Mouse (Mus musculus) midbrain, embryonic 15.5 days (tissue): ENCODE results near the gene Zfp697. TPM values are rescaled to one million over a fixed set of nuclear protein-coding genes. Genes with fewer than 3 reads are reported as not detected.
"Not testable (repeated sequence)": the region's sequence is repeated elsewhere in the genome, so short reads cannot be mapped to it uniquely, and the experiment has no call there.

Experiments
- ATAC-seq: fragments of 200-750 bp; cut with Nextera tagmentation; replicated peaks from 2 replicates; pipeline ENCODE4 v1.8.0; 2017; ENCODE audit warnings: moderate TSS enrichment
- H3K27ac ChIP-seq: fragments of 300-500 bp; sonication (generic); 2 replicates; pipeline ENCODE4 v1.5.1; 2015; ENCODE audit warnings: mild to moderate bottlenecking, inconsistent platforms
- H3K27me3 ChIP-seq: fragments of 300-500 bp; sonication (generic); replicated peaks from 2 replicates; pipeline ENCODE4 v1.6.1; 2015; ENCODE audit warnings: inconsistent platforms
- H3K36me3 ChIP-seq: fragments of 300-500 bp; sonication (generic); replicated peaks from 2 replicates; pipeline ENCODE4 v1.6.1; 2015; ENCODE audit warnings: inconsistent platforms
- H3K4me1 ChIP-seq: fragments of 300-500 bp; sonication (generic); 2 replicates; pipeline ENCODE4 v1.6.1; 2015; ENCODE audit warnings: inconsistent platforms
- H3K4me2 ChIP-seq: fragments of 300-500 bp; sonication (generic); 2 replicates; pipeline ENCODE4 v1.6.1; 2015; ENCODE audit warnings: inconsistent platforms, mild to moderate bottlenecking, moderate library complexity
- H3K4me3 ChIP-seq: fragments of 300-500 bp; sonication (generic); 2 replicates; pipeline ENCODE4 v1.5.1; 2015; ENCODE audit warnings: mild to moderate bottlenecking, inconsistent platforms
- H3K9ac ChIP-seq: fragments of 300-500 bp; sonication (generic); 2 replicates; pipeline ENCODE4 v1.6.1; 2015; ENCODE audit warnings: mild to moderate bottlenecking, inconsistent platforms
- H3K9me3 ChIP-seq: fragments of 300-500 bp; sonication (generic); 2 replicates; pipeline ENCODE4 v1.6.1; 2016; ENCODE audit warnings: inconsistent platforms
- WGBS: fragments of 180-500 bp; shearing (Covaris S2); methylation state at CpG from one replicate; pipeline ENCODE4 v1.1.7; 2015; ENCODE audit warnings: mixed read lengths; 5-methylcytosine and 5-hydroxymethylcytosine counted together
- polyA plus RNA-seq: library from polyadenylated mRNA; unstranded; fragments of >200 nt; fragmentation: Nextera tagmentation; extraction: Ambion mirVana; gene quantifications from 2 replicates; pipeline ENCODE4 v1.2.1, GENCODE M21; 2015

The Zfp697 gene
- polyA plus RNA-seq, 1 experiment from 2014 or later = 19.8 TPM

DNA sequence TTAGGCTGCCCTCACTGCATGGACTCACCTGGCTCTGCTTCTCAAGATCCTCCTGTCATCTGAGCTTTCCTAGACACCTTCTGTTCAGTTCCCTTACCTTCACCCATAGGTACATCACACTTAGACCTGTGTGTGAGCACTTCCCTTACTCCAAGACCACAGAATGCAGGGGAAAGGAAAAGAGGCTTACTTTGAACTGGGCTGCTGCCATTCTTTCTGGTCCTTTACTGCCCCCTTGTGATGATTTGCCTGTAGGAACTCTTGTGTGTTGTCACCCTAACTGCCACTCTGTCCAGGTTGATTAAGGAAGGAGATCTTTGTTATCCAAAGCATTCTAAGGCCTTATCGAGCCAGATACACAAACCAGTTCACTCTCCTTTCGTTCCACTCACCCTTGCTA is 114.5 kb downstream of the Zfp697 start:
- not testable (repeated sequence) for H3K27me3 ChIP-seq, H3K4me2 ChIP-seq, H3K4me1 ChIP-seq, H3K9ac ChIP-seq, H3K9me3 ChIP-seq, H3K4me3 ChIP-seq, H3K36me3 ChIP-seq, H3K27ac ChIP-seq
- peak; percentile 75; the same call in 1 of the 2 replicates for ATAC-seq
- no CpG with 5 or more reads among the region's 2 CpGs for WGBS

DNA sequence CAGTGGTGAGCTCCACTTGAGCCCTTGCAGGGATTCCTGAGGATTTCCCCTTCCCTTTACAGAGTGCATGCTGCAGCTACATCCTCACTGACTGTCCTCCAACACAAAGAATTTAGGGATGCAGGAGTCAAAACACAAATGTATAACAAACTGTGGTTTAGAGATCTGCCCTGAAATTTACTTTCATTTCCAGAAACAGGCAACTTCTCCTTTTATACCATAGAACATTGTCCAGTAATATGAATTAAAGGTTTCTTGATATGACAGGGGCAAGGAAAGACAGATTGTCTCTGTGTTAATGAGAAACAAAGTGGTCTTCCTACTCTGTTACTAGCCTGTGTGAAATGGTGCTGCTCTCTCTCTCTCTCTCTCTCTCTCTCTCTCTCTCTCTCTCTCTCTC is 115.1 kb downstream of the Zfp697 start:
- H3K9me3 ChIP-seq, H3K36me3 ChIP-seq, H3K4me2 ChIP-seq, ATAC-seq, H3K9ac ChIP-seq, H3K27me3 ChIP-seq, H3K4me1 ChIP-seq, H3K4me3 ChIP-seq, H3K27ac ChIP-seq: not testable (repeated sequence)

DNA sequence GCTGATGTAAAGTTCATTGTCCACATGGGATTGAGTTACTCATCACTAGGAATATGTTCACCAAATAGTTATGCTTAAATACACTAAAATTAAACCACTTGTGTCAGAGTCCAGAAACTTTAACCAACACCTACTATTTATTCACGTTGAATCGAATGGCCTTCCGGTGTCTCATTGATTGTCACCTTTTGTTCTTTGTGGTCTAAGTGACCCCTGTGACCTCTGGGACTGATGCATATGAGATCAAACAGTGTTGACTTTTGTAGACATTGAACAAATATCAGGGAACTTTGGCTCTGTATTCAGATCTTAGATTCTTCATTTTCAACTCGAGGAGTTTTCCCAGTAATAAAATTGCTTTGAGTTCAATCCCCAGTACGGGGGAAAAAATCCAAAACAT is 125.0 kb downstream of the Zfp697 start:
- not testable (repeated sequence) for ATAC-seq, H3K27me3 ChIP-seq, H3K9me3 ChIP-seq, H3K4me1 ChIP-seq, H3K9ac ChIP-seq, H3K4me2 ChIP-seq, H3K4me3 ChIP-seq, H3K27ac ChIP-seq, H3K36me3 ChIP-seq
- no CpG with 5 or more reads among the region's 5 CpGs for WGBS

DNA sequence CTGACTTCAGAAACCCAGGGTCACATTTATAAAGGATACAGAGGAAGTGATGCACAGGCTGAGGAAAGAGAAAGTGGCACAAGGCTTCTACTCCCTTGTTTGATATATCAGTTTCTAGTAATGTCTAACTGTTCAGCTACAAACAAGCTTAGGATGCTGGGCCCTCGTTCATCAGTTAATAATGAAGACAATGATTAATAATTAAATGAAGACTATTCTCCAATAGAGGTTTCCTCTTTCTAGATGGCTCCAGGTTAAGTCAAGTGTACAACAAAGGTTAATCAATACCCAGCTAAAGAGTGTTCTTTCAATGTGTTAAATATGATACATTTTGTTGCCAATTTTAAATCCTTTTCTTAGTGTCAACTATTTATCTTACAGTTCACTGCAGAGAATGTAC is 128.2 kb downstream of the Zfp697 start, which contains the start of gene Hsd3b4:
Hsd3b4 (minus strand) TSS at position 101 of the 400 bp plus-strand sequence.
- not testable (repeated sequence) for ATAC-seq, H3K9me3 ChIP-seq, H3K36me3 ChIP-seq, H3K4me1 ChIP-seq, H3K27ac ChIP-seq, H3K9ac ChIP-seq, H3K4me2 ChIP-seq, H3K4me3 ChIP-seq, H3K27me3 ChIP-seq
- no CpG with 5 or more reads among the region's 1 CpGs for WGBS

DNA sequence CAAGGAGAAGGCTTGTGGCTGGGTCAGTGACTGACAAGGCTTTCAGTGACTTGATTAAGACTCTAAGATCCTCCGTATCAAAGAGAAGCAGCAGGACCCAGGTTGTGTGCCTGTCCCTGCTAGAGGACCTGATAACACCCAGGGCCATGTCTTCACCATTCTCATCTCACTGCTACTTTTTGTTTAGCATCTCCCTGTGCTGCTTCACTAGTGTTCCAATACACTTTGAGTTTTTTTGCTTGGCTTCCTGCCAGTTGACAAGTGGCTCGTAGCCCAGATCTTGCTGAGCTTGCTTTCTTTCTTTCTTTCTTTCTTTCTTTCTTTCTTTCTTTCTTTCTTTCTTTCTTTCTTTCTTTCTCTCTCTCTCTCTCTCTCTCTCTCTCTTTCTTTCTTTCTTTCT is 140.5 kb downstream of the Zfp697 start:
- not testable (repeated sequence) for H3K4me2 ChIP-seq, H3K4me3 ChIP-seq, H3K27ac ChIP-seq, ATAC-seq, H3K36me3 ChIP-seq, H3K4me1 ChIP-seq, H3K9me3 ChIP-seq, H3K9ac ChIP-seq, H3K27me3 ChIP-seq
- WGBS = 60% methylated on average over 1 of the region's 2 CpGs

DNA sequence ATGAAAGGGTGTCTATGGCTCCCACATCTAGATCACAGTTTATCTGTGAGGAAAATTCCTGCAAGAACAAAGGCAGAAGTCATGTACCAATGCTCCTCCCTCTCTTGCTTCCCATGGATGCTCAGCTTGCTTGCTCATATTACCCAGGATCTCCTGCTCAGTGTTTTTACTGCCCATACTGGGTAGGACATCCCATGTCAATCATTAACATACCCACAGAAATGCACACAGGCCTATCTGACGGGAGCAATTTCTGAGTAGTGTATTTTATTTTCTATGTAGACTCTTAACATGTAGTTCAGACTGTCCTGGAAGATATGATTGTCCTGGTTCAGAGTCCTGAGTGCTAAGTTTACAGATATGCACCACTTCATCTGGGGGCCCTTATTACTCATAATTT is 142.3 kb downstream of the Zfp697 start:
- H3K27me3 ChIP-seq, H3K9ac ChIP-seq, H3K9me3 ChIP-seq, H3K36me3 ChIP-seq, ATAC-seq, H3K4me3 ChIP-seq, H3K27ac ChIP-seq, H3K4me1 ChIP-seq, H3K4me2 ChIP-seq: not testable (repeated sequence)
- no CpG with 5 or more reads among the region's 1 CpGs for WGBS

DNA sequence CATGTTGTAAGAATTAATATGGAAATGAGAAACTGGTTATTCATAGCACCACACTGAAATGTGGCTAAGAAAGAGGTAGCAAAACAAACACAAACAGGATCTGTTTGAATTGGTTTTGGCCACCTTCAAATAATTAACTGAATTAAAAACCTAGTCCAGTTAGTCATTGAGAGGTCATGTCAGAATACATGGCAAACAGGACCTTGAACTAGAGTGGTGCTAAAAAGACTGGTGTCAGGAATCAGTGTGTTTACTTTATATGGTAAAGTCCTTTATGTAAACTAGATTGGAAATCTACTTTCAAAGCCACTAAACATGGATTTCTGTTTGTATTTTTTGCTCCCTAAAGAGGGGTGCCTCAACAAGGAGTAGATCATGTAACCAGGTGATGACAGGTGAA is 142.7 kb downstream of the Zfp697 start:
- H3K4me2 ChIP-seq, ATAC-seq: not testable (repeated sequence)

DNA sequence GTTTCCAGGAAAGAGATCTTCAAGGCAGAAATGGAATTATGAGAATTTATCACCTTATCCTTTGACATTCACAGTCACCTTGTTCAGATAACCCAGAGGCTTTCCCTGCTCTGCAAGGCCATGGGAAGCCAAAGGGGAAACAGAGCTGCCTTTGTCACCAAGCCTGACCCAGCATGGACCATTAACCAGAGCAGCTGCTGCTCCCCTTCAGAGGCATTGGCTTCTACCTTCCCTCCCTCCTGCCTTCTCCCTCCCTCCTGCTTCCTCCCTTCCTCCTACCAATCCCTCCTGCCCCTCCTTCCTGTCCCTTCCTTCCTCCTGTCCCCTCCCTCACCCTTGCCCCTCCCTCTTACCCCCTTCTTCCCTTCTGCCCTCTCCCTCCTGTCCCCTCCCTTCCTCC is 165.4 kb downstream of the Zfp697 start:
- H3K4me1 ChIP-seq, H3K36me3 ChIP-seq, H3K27ac ChIP-seq, H3K9me3 ChIP-seq, H3K9ac ChIP-seq, ATAC-seq, H3K27me3 ChIP-seq, H3K4me2 ChIP-seq, H3K4me3 ChIP-seq: not testable (repeated sequence)

More for the DNA sequence above, 142.7 kb downstream of the Zfp697 start:
- not testable (repeated sequence) for H3K27me3 ChIP-seq, H3K9me3 ChIP-seq, H3K4me1 ChIP-seq, H3K9ac ChIP-seq, H3K36me3 ChIP-seq, H3K4me3 ChIP-seq, H3K27ac ChIP-seq

DNA sequence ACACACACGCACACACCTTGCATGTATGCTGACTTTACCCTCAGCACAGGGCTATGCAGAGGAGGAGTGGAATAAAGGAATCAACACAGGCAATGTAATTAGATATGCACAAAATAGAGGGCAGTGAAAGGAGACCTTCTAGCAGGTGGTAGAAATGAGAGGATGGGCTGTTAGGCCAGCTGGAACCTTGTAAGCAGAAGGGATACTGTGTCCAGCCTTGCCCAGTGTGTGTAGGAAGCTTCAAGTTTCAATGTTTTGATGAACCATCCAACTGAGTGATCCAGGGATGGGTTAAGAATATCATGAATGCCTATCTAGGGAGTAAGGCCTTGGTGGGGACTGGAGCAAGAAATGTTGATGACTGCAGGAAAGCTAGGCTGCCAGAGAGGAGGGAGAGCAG is 166.2 kb downstream of the Zfp697 start:
- H3K9ac ChIP-seq, H3K27me3 ChIP-seq, H3K4me3 ChIP-seq, ATAC-seq, H3K4me2 ChIP-seq, H3K27ac ChIP-seq, H3K36me3 ChIP-seq, H3K4me1 ChIP-seq, H3K9me3 ChIP-seq: not testable (repeated sequence)
- no CpG with 5 or more reads among the region's 1 CpGs for WGBS

DNA sequence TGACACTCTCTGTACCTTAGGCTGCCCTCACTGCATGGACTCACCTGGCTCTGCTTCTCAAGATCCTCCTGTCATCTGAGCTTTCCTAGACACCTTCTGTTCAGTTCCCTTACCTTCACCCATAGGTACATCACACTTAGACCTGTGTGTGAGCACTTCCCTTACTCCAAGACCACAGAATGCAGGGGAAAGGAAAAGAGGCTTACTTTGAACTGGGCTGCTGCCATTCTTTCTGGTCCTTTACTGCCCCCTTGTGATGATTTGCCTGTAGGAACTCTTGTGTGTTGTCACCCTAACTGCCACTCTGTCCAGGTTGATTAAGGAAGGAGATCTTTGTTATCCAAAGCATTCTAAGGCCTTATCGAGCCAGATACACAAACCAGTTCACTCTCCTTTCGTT is 168.0 kb downstream of the Zfp697 start:
- H3K4me3 ChIP-seq, H3K9ac ChIP-seq, H3K27me3 ChIP-seq, H3K4me1 ChIP-seq, H3K36me3 ChIP-seq, H3K9me3 ChIP-seq, H3K27ac ChIP-seq, H3K4me2 ChIP-seq: not testable (repeated sequence)
- WGBS = no CpG with 5 or more reads among the region's 2 CpGs
- peak; percentile 69; the same call in 1 of the 2 replicates for ATAC-seq

DNA sequence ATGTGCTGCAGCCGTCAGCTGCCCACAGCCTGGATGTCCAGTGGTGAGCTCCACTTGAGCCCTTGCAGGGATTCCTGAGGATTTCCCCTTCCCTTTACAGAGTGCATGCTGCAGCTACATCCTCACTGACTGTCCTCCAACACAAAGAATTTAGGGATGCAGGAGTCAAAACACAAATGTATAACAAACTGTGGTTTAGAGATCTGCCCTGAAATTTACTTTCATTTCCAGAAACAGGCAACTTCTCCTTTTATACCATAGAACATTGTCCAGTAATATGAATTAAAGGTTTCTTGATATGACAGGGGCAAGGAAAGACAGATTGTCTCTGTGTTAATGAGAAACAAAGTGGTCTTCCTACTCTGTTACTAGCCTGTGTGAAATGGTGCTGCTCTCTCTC is 168.6 kb downstream of the Zfp697 start:
- H3K27ac ChIP-seq, H3K4me3 ChIP-seq, H3K9ac ChIP-seq, H3K9me3 ChIP-seq, H3K4me2 ChIP-seq, H3K36me3 ChIP-seq, H3K4me1 ChIP-seq, H3K27me3 ChIP-seq: not testable (repeated sequence)
- 0 out of 2 replicates have a peak, but pooled peaks have one; percentile 11 for ATAC-seq
- no CpG with 5 or more reads among the region's 1 CpGs for WGBS

DNA sequence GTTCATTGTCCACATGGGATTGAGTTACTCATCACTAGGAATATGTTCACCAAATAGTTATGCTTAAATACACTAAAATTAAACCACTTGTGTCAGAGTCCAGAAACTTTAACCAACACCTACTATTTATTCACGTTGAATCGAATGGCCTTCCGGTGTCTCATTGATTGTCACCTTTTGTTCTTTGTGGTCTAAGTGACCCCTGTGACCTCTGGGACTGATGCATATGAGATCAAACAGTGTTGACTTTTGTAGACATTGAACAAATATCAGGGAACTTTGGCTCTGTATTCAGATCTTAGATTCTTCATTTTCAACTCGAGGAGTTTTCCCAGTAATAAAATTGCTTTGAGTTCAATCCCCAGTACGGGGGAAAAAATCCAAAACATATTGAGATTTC is 178.4 kb downstream of the Zfp697 start:
- H3K9ac ChIP-seq, H3K4me2 ChIP-seq, H3K9me3 ChIP-seq, H3K27me3 ChIP-seq, H3K4me3 ChIP-seq, ATAC-seq, H3K36me3 ChIP-seq, H3K4me1 ChIP-seq, H3K27ac ChIP-seq: not testable (repeated sequence)
- WGBS = no CpG with 5 or more reads among the region's 5 CpGs

DNA sequence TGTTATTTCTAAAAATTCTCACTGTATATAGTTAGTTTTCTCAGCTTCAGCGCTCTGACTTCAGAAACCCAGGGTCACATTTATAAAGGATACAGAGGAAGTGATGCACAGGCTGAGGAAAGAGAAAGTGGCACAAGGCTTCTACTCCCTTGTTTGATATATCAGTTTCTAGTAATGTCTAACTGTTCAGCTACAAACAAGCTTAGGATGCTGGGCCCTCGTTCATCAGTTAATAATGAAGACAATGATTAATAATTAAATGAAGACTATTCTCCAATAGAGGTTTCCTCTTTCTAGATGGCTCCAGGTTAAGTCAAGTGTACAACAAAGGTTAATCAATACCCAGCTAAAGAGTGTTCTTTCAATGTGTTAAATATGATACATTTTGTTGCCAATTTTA is 181.6 kb downstream of the Zfp697 start:
- H3K27me3 ChIP-seq, ATAC-seq, H3K27ac ChIP-seq, H3K36me3 ChIP-seq, H3K4me3 ChIP-seq, H3K9ac ChIP-seq, H3K9me3 ChIP-seq, H3K4me1 ChIP-seq, H3K4me2 ChIP-seq: not testable (repeated sequence)
- WGBS = no CpG with 5 or more reads among the region's 2 CpGs

DNA sequence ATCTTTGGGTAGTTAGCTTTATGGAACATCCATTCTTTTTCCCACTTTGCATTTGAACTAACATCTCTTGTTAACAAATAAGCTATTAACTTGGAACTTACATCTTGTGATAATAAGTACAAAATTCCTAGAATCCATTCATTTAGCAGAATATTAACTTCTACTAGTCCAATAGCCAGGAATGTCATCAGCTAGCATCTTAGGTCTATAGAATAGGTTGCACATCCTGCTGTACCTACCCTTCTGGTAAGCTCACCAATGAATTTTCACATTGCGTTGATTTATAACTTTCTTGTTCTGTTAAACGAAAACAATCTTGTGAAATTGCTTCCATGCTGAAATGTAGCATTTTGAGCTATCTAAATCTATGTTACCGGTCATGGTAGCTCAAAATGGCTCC is 182.6 kb downstream of the Zfp697 start:
- not testable (repeated sequence) for H3K4me3 ChIP-seq, ATAC-seq, H3K9me3 ChIP-seq, H3K4me2 ChIP-seq, H3K27ac ChIP-seq, H3K4me1 ChIP-seq, H3K9ac ChIP-seq, H3K36me3 ChIP-seq, H3K27me3 ChIP-seq
- WGBS = no CpG with 5 or more reads among the region's 3 CpGs
